13 mouse cellular contexts compared by ENCODE assay signal in genomic region chr13:54238585-54239323, GRCm38 (mm10). TPM values are rescaled to one million over a fixed set of nuclear protein-coding genes. Genes with fewer than 3 reads are reported as not detected.
DNase-seq lines count a peak whose midpoint lies in the region; ATAC-seq and TF ChIP-seq lines count a peak whose summit lies in the region.
"Had no signal": no experiment of that assay in that cellular context is flagged by ENCODE, and none has a peak within 500 bp of the region (broad histone marks: within the 10 kb centered on the region; RNA-seq: fewer than 3 reads in every experiment).

No protein-coding gene starts in this region.

- no peak for TF ChIP-seq EP300 in heart, postnatal 0 days (IDR thresholded peaks at IDR 0.05; ENCODE audit: low read depth)
- TF ChIP-seq EP300 in stomach, postnatal 0 days (optimal IDR thresholded peaks at IDR 0.05) = no peak

- peak overlapping the region; percentile 34; the same call in 1 of the 2 replicates for H3K9ac ChIP-seq in heart, embryonic 14.5 days (ENCODE audit: low read length)
- no peak overlapping the region for H3K9ac ChIP-seq in neural tube, embryonic 13.5 days
- no peak overlapping the region for H3K9ac ChIP-seq in neural tube, embryonic 15.5 days (replicated peaks)
- no peak overlapping the region for H3K9ac ChIP-seq in heart, postnatal 0 days (replicated peaks; ENCODE audit: low read depth, low read length)
- H3K9ac ChIP-seq in stomach, postnatal 0 days (ENCODE audit: low read length) = no peak overlapping the region
- H3K9ac ChIP-seq: liver, postnatal 0 days had no signal

- no peaks in the 10 kb centered on the region for H3K9me3 ChIP-seq in heart, embryonic 14.5 days (ENCODE audit: control insufficient read depth, low read length)
- no peaks in the 10 kb centered on the region for H3K9me3 ChIP-seq in heart, embryonic 10.5 days
- no peaks in the 10 kb centered on the region for H3K9me3 ChIP-seq in neural tube, embryonic 13.5 days
- H3K9me3 ChIP-seq in neural tube, embryonic 15.5 days (replicated peaks) = no peaks in the 10 kb centered on the region
- no peaks in the 10 kb centered on the region for H3K9me3 ChIP-seq in heart, postnatal 0 days (replicated peaks; ENCODE audit: control insufficient read depth, low read length)
- no peaks in the 10 kb centered on the region for H3K9me3 ChIP-seq in stomach, postnatal 0 days (ENCODE audit: control insufficient read depth, low read length)

- H3K4me1 ChIP-seq in heart, embryonic 14.5 days (ENCODE audit: control insufficient read depth in 2 of 2, insufficient read depth in 2 of 2, low read length in 2 of 2) = peaks cover 9 to 14% of the 10 kb centered on the region in 2 experiments
- peaks cover 7% of the 10 kb centered on the region; the same call in 1 of the 2 replicates for H3K4me1 ChIP-seq in heart, embryonic 10.5 days
- peaks cover 6% of the 10 kb centered on the region for H3K4me1 ChIP-seq in neural tube, embryonic 13.5 days (replicated peaks)
- peaks cover 6% of the 10 kb centered on the region; the same call in 1 of the 2 replicates for H3K4me1 ChIP-seq in neural tube, embryonic 15.5 days
- H3K4me1 ChIP-seq in heart, postnatal 0 days (ENCODE audit: control insufficient read depth, insufficient read depth) = peaks cover 11% of the 10 kb centered on the region
- peaks cover 3% of the 10 kb centered on the region; the same call in 1 of the 2 replicates for H3K4me1 ChIP-seq in stomach, postnatal 0 days (replicated peaks; ENCODE audit: control insufficient read depth, insufficient read depth)

- no peaks in the 10 kb centered on the region for H3K36me3 ChIP-seq in heart, embryonic 14.5 days (ENCODE audit: control insufficient read depth, insufficient read depth, low read length)
- no peaks in the 10 kb centered on the region for H3K36me3 ChIP-seq in heart, embryonic 10.5 days
- no peaks in the 10 kb centered on the region for H3K36me3 ChIP-seq in neural tube, embryonic 13.5 days
- no peaks in the 10 kb centered on the region for H3K36me3 ChIP-seq in neural tube, embryonic 15.5 days
- no peaks in the 10 kb centered on the region for H3K36me3 ChIP-seq in heart, postnatal 0 days (replicated peaks; ENCODE audit: control insufficient read depth, insufficient read depth, low read length)
- H3K36me3 ChIP-seq in stomach, postnatal 0 days (ENCODE audit: control insufficient read depth, insufficient read depth, low read length) = no peaks in the 10 kb centered on the region

- peak overlapping the region; percentile 37 for H3K4me2 ChIP-seq in heart, embryonic 14.5 days (ENCODE audit: low read length)
- H3K4me2 ChIP-seq in neural tube, embryonic 13.5 days = no peak overlapping the region
- H3K4me2 ChIP-seq in neural tube, embryonic 15.5 days = no peak overlapping the region
- no peak overlapping the region for H3K4me2 ChIP-seq in heart, postnatal 0 days (ENCODE audit: low read depth, low read length)
- no peak overlapping the region for H3K4me2 ChIP-seq in stomach, postnatal 0 days (replicated peaks; ENCODE audit: low read depth)

- no peak overlapping the region for H3K4me3 ChIP-seq in heart, embryonic 14.5 days (ENCODE audit: control insufficient read depth in 1 of 2, insufficient read depth in 1 of 2, low read depth in 1 of 2, low read length in 2 of 2)
- H3K4me3 ChIP-seq in heart, embryonic 10.5 days = no peak overlapping the region
- no peak overlapping the region for H3K4me3 ChIP-seq in neural tube, embryonic 13.5 days
- no peak overlapping the region for H3K4me3 ChIP-seq in neural tube, embryonic 15.5 days (replicated peaks)
- no peak overlapping the region for H3K4me3 ChIP-seq in heart, postnatal 0 days (ENCODE audit: low read depth, low read length)
- H3K4me3 ChIP-seq in stomach, postnatal 0 days (ENCODE audit: low read depth, low read length) = no peak overlapping the region
- H3K4me3 ChIP-seq: erythroblast, embryonic 14.5 days had no signal

- peak; percentile 79 for ATAC-seq in heart, embryonic 14.5 days (ENCODE audit: insufficient number of reproducible peaks, insufficient read depth, low FRiP score, low read depth)
- 0 out of 2 replicates have a peak, but pooled peaks have one; percentile 36 for ATAC-seq in neural tube, embryonic 13.5 days (ENCODE audit: low read depth)
- no peak for ATAC-seq in neural tube, embryonic 15.5 days (ENCODE audit: low FRiP score)
- peak; percentile 85 for ATAC-seq in heart, postnatal 0 days (ENCODE audit: insufficient read depth, low read depth)
- peak; percentile 32; the same call in 1 of the 2 replicates for ATAC-seq in stomach, postnatal 0 days (ENCODE audit: low FRiP score, low TSS enrichment)
- ATAC-seq: liver, postnatal 0 days had no signal

- H3K27me3 ChIP-seq in heart, embryonic 14.5 days (ENCODE audit: control insufficient read depth, insufficient read depth, low read length) = no peaks in the 10 kb centered on the region
- H3K27me3 ChIP-seq in heart, embryonic 10.5 days (ENCODE audit: insufficient read depth, poor library complexity, severe bottlenecking) = peaks cover 17% of the 10 kb centered on the region; the same call in 1 of the 2 replicates
- H3K27me3 ChIP-seq in neural tube, embryonic 13.5 days = no peaks in the 10 kb centered on the region; the same call in 1 of the 2 replicates
- H3K27me3 ChIP-seq in neural tube, embryonic 15.5 days (replicated peaks) = no peaks in the 10 kb centered on the region
- no peaks in the 10 kb centered on the region for H3K27me3 ChIP-seq in heart, postnatal 0 days (ENCODE audit: control insufficient read depth, insufficient read depth, low read length)
- H3K27me3 ChIP-seq in stomach, postnatal 0 days (ENCODE audit: control insufficient read depth, insufficient read depth, low read length) = no peaks in the 10 kb centered on the region

- DNase-seq in heart, embryonic 10.5 days (ENCODE audit: low spot score) = no peak
- DNase-seq in heart, postnatal 0 days (ENCODE audit: low spot score) = peak; percentile 55
- DNase-seq in stomach, postnatal 0 days (ENCODE audit: low spot score) = no peak
- DNase-seq in layer of hippocampus, adult 9-10 months (ENCODE audit: low spot score) = no peak
- no peak for DNase-seq in gastrocnemius, postnatal 25 days
- DNase-seq: adrenal gland, postnatal 36 days; cerebellum, postnatal 25 days; liver, postnatal 0 days; thymus, postnatal 14 days had no signal

- TF ChIP-seq CTCF in heart, postnatal 0 days (IDR thresholded peaks at IDR 0.05; ENCODE audit: low read depth) = no peak
- TF ChIP-seq CTCF in stomach, postnatal 0 days (IDR thresholded peaks at IDR 0.05; ENCODE audit: low read depth) = no peak

- peak overlapping the region in 1 of 2 experiments; percentile 67; a peak in 3 of 4 replicates for H3K27ac ChIP-seq in heart, embryonic 14.5 days (replicated peaks in 1 of 2; ENCODE audit: control insufficient read depth in 1 of 2, insufficient read depth in 1 of 2, low read depth in 2 of 2, low read length in 2 of 2)
- no peak overlapping the region for H3K27ac ChIP-seq in heart, embryonic 10.5 days
- no peak overlapping the region for H3K27ac ChIP-seq in neural tube, embryonic 13.5 days (replicated peaks)
- H3K27ac ChIP-seq in neural tube, embryonic 15.5 days (replicated peaks) = no peak overlapping the region
- H3K27ac ChIP-seq in heart, postnatal 0 days (ENCODE audit: low read depth) = no peak overlapping the region
- no peak overlapping the region for H3K27ac ChIP-seq in stomach, postnatal 0 days (replicated peaks)

- 21% methylated on average over 14 of the region's 14 CpGs for WGBS in heart, embryonic 14.5 days
- WGBS in heart, embryonic 10.5 days = 41% methylated on average over 14 of the region's 14 CpGs
- WGBS in neural tube, embryonic 13.5 days = 58% methylated on average over 14 of the region's 14 CpGs
- WGBS in neural tube, embryonic 15.5 days = 52% methylated on average over 14 of the region's 14 CpGs
- WGBS in heart, postnatal 0 days = 21% methylated on average over 14 of the region's 14 CpGs
- 36% methylated on average over 14 of the region's 14 CpGs for WGBS in stomach, postnatal 0 days

RNA-seq across cellular contexts. Expression of gene Hrh2, which starts 46.8 kb away (rescaled TPM):
- polyA plus RNA-seq in heart, embryonic 14.5 days (2014; fragmentation: Nextera tagmentation; extraction: Ambion mirVana) = 0.07 TPM in 1 of 2 replicates, not detected in the other
- polyA plus RNA-seq in heart, embryonic 10.5 days (2016; fragmentation: Nextera tagmentation; extraction: Ambion mirVana) = 0.07 and 0.09 TPM in 2 replicates
- 0.25 and 0.26 TPM in 2 replicates for polyA plus RNA-seq in neural tube, embryonic 13.5 days (2015; fragmentation: Nextera tagmentation; extraction: Ambion mirVana)
- polyA plus RNA-seq in neural tube, embryonic 15.5 days (2015; fragmentation: Nextera tagmentation; extraction: Ambion mirVana) = 0.45 and 0.74 TPM in 2 replicates
- total RNA-seq in heart, postnatal 0 days (2014; rRNA removed; ENCODE audit: low replicate concordance) = 0.58 TPM in 1 of 2 replicates, not detected in the other
- 0.07 and 0.08 TPM in 2 replicates for polyA plus RNA-seq in heart, postnatal 0 days (2015; fragmentation: Nextera tagmentation; extraction: Ambion mirVana)
- polyA plus RNA-seq in stomach, postnatal 0 days (2015; fragmentation: Nextera tagmentation; extraction: Ambion mirVana) = 2.6 and 3.6 TPM in 2 replicates
- not detected for total RNA-seq in gastrocnemius, postnatal 25 days (2021)
- polyA plus RNA-seq: erythroblast, embryonic 14.5 days had no signal
